Mouse (Mus musculus) T-helper 2 cell (primary cell): ENCODE measurements around the gene Atp5g3.

ENCODE experiments used
- in situ Hi-C: fragments of 300-600 bp; cut with MboI, MseI; formaldehyde crosslinking; loops from one replicate; pipeline ENCODE4 v1.15.1; 2025; ENCODE audit warnings: high pct_unique_total_duplicates

Atp5g3 gene

DNA sequence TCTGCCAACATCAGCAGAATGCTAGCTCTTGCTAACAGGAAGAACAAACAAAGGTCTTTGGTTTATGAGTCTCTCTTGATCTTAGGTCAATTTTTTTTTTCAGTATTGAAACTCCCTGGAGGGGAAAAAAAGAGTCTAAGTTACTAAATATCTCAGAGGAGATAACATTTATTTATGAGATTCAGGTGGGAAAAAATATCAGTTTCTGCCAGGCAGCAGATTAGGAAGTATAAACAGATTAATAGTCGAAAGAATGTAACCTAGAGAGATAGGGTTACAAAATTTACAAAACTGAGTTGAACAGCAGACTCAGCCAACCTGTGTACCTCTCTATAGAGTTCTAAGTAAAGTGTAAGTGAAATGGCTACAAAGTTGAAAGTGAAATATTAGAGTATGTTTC lies 10.8 kb downstream of the Atp5g3 start:
- in situ Hi-C loops = no loop called here

DNA sequence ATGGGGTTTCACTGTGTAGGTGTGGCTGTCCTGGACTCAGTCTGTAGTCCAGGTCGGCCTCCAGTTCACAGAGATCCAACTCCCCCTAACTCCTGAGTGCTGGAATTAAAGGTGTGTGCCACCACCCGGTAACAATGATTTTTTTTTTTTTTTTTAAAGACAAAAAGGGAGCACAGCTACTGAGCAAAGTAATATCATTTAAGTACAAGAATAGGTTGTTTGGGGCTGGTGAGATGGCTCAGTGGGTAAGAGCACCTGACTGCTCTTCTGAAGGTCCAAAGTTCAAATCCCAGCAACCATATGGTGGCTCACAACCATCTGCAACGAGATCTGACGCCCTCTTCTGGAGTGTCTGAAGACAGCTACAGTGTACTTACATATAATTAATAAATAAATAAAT lies 14.2 kb downstream of the Atp5g3 start:
- in situ Hi-C loops = loop anchor here (5.0 to 25.0 kb wide), 2 partner anchors 335 to 440 kb away; no protein-coding TSS in a partner anchor

DNA sequence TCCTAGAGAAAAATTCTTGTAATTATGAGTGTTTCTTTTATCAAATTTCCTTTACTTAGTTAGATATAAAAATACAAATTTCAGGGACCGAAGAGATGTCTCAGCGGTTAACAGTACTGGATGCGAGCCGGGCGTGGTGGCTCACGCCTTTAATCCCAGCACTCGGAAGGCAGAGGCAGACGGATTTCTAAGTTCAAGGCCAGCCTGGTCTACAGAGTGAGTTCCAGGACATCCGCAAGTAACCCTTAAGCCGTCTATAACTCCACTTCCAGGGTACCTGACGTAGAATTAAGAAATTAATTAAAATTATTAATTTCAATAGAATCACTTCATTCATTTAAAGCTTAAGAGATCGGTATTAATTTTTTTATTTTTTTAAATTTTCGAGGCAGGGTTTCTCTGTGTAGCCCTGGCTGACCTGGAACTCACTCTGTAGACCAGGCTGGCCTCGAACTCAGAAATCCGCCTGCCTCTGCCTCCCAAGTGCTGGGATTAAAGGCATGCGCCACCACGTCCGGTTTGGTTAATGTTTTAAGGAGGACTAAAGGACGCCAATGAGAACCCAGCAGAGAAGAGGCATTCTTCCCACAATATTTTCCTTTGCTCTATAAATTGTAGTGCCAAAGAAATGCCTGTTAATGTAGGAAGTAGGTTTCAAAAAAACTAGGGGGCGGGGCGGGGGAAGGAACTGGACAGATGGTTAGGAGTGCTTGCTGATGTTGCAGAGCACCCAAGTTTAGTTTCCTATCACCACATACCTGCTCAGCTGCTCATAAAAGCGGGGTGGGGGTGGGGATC lies 17.5 kb downstream of the Atp5g3 start:
- in situ Hi-C loops = loop anchor here (25.0 kb wide), 1 partner anchor 331 kb away; no protein-coding TSS in a partner anchor

DNA sequence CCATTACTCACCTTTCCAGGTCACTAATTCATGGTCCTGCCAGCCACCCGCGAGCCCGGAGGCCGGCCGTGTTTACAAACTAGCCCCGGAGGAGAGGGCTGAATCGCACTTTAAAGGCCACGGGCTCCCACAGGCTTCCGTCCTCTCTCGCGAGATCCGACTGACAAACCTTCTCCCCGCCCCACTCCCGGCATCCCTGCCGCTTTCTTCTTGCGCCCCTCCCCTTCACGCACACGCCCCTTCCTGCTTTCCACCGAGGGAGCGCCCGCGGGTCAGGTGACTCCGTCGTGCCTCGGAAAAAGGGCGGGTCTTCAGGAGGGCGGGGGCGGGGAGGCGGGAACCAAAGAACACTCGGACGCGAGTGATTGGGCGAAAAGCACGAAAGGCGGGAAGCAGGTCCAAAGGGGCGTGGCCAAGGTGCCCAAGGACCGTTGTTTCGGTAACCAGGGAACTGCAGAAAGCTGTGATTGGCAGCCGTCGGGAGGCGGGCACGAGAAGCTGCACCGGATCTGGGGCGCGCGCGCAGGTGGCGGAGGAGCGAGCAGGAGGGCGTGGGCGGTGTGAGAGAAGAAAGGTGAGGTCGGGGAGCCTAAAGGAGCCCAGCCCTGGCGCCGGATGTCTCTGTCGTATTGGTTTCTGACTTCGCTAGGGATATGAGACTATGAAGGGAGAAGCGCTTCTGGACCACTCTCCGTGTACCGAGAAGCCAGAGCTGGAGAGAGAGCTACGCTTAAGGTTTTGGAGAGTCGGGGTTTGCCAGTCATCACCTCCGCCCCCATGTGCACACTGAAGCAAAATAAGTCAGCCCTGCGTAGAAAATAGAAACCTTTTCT lies 18.4 kb downstream of the Atp5g3 start, which contains the start of gene Atf2:
Atf2 (minus strand) TSS at position 176 of the 833 bp plus-strand sequence.
- in situ Hi-C loops = loop anchor here (25.0 kb wide), 1 partner anchor 330 kb away; no protein-coding TSS in a partner anchor

DNA sequence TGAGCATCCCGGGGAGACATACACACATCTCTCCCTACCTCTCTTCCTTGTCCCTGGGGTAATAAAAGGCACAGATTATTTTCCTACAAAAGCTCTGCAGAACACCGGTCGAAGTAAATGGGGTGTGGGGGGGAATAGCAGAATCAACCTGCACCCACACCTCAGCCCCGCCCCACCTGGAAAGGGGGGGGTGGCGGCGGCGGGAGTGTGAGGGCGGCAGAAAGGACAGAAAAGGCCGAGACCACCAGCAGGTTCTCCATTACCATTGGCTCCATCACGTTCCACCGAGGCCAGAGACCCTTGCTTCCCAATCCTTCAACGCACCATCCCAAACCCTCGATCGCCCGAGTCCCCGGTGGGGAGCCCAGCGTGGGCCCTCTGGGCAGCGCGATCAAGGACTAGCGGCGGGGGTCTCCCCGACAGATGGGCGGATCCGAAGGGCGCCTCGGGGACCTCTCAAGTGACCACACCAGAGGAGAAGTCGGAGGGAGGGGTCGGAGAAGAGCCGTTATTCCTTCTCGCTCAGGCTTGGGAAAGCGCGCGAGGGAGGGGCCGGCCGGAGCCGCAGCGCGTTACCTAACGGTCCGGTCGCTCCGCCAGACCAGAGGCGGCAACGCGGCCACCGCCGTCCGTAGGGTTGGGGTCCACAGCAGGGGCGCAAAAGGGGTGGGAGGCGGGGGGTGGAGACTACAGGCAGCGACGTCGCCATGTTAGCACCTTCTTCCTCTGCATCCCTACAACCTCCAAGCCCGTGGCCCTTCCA lies 19.2 kb downstream of the Atp5g3 start:
- in situ Hi-C loops = loop anchor here (25.0 kb wide), 1 partner anchor 330 kb away; no protein-coding TSS in a partner anchor

DNA sequence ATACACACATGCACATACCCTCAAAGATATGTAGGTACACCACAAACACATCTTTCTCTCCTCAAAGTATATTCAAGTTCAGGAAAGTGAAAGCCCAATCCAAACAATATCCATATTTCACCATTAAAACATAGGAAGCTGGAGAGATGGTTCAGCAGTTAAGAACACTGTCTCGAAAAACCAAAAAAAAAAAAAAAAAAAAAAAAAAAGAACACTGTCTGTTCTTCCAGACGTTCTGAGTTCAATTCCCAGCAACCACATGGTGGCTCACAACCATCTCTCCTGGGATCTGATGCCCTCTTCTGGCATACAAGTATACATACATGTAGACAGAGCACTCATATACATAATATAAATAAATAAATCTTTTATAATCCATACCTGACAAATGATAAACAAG lies 25.1 kb downstream of the Atp5g3 start:
- in situ Hi-C loops = loop anchor here (10.0 to 25.0 kb wide), 2 partner anchors 324 to 811 kb away; no protein-coding TSS in a partner anchor

DNA sequence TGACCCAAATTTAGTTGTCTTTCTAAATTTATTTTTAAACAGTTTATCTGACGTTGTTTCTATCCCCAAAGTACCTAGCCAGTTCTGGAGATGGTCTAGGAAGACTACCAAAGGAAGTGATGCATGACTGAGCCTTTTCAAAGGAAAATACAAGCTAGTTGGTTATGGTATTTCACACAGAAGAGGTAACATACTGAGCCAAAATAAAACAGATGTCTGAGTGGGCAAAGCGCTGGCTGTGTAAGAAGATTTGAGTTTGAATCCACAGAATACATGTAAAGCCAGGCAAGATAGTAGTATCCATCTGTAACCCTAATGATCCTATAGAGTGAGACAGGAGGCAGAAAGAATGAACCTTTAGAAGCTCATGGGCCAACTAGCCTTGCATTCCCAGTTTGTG lies 33.2 kb downstream of the Atp5g3 start:
- in situ Hi-C loops = loop anchor here (25.0 kb wide), 1 partner anchor 316 kb away; no protein-coding TSS in a partner anchor

DNA sequence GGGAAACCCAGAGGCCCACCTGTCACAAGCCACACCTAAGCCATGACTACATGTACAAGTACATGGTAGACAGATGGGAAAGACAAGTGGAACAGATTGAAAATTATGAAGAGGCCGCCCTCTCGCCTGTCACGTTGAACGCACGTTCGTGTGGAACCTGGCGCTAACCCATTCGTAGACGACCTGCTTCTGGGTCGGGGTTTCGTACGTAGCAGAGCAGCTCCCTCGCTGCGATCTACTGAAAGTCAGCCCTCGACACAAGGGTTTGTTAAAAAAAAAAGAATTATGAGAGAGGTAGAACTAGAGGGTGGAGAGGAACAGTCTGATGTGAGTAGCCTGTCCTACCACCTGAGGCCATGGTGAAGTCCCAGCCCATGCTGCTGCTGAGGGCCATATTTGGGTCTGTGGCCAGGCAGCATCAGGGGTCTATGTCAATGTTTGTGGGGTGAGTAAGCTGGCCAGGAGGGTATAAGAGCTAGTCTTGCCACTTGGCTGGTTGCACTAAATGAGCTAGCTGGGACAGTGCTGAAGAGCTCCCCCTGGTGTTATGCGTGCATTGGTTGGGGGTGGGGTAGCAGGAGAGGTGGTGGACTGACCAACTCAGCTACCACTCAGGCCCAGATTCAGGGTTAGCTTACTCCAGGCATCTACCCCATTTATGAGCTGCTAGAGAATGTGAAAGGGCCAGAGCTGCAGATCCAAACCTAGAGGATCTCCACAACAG lies 43.2 kb downstream of the Atp5g3 start:
- in situ Hi-C loops = no loop called here

DNA sequence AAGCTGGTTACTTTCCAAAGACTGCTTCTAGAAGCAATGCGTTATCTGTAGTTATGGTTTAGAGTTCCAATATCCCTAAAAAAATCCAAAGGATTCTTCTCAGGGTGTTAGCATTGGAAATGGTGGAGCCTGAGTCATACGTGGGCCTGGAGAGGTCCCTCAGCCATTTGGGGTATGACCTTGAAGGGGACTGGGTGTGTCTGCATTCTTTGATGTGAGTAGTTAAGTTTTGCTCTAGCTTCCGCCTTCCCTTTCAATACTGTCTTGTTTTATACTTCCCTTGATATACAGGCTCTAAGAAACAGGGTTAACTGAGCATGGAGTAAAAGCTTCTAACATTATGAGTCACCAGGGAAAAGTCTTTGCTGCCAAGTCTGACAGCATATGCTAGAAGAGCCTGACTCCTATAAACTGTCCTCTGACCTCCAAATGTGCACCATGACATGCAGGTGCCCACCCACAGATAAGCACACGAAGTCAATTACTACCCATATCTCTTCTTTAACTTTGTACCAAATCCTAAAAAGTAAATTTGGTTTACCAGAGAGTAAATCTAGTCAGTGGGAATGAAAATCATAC lies 51.0 kb downstream of the Atp5g3 start:
- in situ Hi-C loops = no loop called here
